ENCODE assay signal across 20 mouse cellular contexts in the genomic region with DNA sequence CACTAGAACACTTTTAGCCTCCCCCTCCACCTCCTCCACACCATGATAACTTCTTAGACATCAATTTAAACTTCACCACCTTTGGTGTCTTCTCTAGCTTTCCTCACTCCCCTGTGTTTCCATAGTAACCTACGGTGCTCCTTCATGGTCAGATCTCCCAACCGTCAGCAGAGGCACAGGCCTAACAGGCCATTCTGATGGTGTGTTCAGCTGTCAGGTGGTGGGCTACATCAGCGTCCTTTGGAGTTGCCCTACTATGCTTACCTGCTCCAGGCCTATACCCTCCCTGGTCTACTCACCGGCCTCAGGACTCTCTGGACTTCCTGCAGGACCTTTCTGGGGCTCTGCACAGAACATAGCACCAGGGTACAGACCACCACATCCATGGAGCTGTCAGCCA. TPM values are rescaled to one million over a fixed set of nuclear protein-coding genes. Genes with fewer than 3 reads are reported as not detected.
"Had no signal": no experiment of that assay in that cellular context is flagged by ENCODE, and none has a peak within 500 bp of the region (broad histone marks: within the 10 kb centered on the region; RNA-seq: fewer than 3 reads in every experiment).

No protein-coding gene starts in this region.

- H3K36me3 ChIP-seq: limb, embryonic 15.5 days; lung, embryonic 15.5 days; midbrain, embryonic 12.5 days; neural tube, embryonic 15.5 days had no signal

- H3K9me3 ChIP-seq: limb, embryonic 15.5 days; lung, embryonic 15.5 days; midbrain, embryonic 12.5 days; neural tube, embryonic 15.5 days had no signal

- H3K4me1 ChIP-seq: lung, embryonic 15.5 days; midbrain, embryonic 12.5 days; neural tube, embryonic 15.5 days had no signal

- H3K27me3 ChIP-seq: limb, embryonic 15.5 days; lung, embryonic 15.5 days; midbrain, embryonic 12.5 days; neural tube, embryonic 15.5 days had no signal

- H3K9ac ChIP-seq: limb, embryonic 15.5 days; lung, embryonic 15.5 days; midbrain, embryonic 12.5 days; neural tube, embryonic 15.5 days had no signal

- H3K4me2 ChIP-seq: limb, embryonic 15.5 days; lung, embryonic 15.5 days; midbrain, embryonic 12.5 days; neural tube, embryonic 15.5 days had no signal

- DNase-seq: layer of hippocampus, adult 9-11 months; layer of hippocampus, postnatal 36 days; lung, postnatal 14 days; right cerebral cortex, adult 18-20 months; right cerebral cortex, postnatal 25 days had no signal

- ATAC-seq: hindbrain, postnatal 0 days; midbrain, embryonic 16.5 days had no signal

- H3K27ac ChIP-seq: hindbrain, postnatal 0 days; limb, embryonic 15.5 days; lung, embryonic 15.5 days; midbrain, embryonic 12.5 days; neural tube, embryonic 15.5 days had no signal

- H3K4me3 ChIP-seq: limb, embryonic 15.5 days; lung, embryonic 15.5 days; midbrain, embryonic 12.5 days; neural tube, embryonic 15.5 days had no signal

RNA-seq across cellular contexts. Expression of a gene that starts 0.6 kb away (rescaled TPM):
- total RNA-seq: hindbrain, postnatal 0 days; layer of hippocampus, postnatal 36 days; left cerebral cortex, adult 8-10 months; left cerebral cortex, postnatal 25 days; megakaryocyte-erythroid progenitor cell, adult 5-6 weeks had no signal
- polyA plus RNA-seq: hindbrain, postnatal 0 days; limb, embryonic 11.5 days; lung, embryonic 15.5 days; midbrain, embryonic 12.5 days; midbrain, embryonic 16.5 days; neural tube, embryonic 11.5 days; neural tube, embryonic 15.5 days had no signal

RNA-seq across cellular contexts. Expression of a gene that starts 29.1 kb away (rescaled TPM):
- total RNA-seq: hindbrain, postnatal 0 days; layer of hippocampus, postnatal 36 days; left cerebral cortex, adult 8-10 months; left cerebral cortex, postnatal 25 days; megakaryocyte-erythroid progenitor cell, adult 5-6 weeks had no signal
- polyA plus RNA-seq: hindbrain, postnatal 0 days; intestine, embryonic 14.5 days; limb, embryonic 11.5 days; limb, embryonic 15.5 days; liver, embryonic 16.5 days; lung, embryonic 15.5 days; midbrain, embryonic 12.5 days; midbrain, embryonic 16.5 days; neural tube, embryonic 11.5 days; neural tube, embryonic 15.5 days; stomach, embryonic 16.5 days; urinary bladder, adult 2 months had no signal
